Mouse (Mus musculus) forelimb bud, embryonic 11.5 days (tissue): ENCODE measurements around the gene Myh11.
"Not testable (repeated sequence)": the region's sequence is repeated elsewhere in the genome, so short reads cannot be mapped to it uniquely, and the experiment has no call there.

Experiments
- DNase-seq: peaks from one replicate; pipeline ENCODE4 v3.0.0-alpha.2; 2012; ENCODE audit warnings: low read depth, low spot score

Gene Myh11

DNA sequence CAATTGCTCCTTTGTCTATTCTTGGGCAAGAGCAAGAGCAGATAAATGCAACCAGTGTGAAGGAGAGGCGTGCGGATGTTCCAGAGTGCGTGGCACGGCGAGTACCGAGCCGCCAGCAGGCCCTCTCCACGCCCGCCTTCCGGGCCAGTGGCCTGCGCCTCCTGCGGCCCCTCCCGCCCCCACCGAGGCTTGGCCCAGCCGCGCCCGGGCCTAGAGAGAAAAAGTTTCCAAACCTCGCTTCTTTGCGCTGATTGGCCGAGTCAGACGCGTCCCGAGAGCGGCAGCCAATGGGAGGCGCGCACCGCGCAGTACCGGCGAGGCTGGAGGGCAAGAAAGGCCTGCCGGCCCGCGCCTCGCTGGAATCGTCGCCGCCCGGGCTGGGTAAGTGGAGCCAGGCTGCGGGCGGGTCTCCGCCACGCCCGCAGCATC, 128.2 kb downstream of the Myh11 start, which contains the start of the genes Nde1 and Marf1:
TSS of gene Nde1 (plus strand) at position 288 of the 429 bp plus-strand sequence.
TSS of gene Marf1 (minus strand) at position 364 of the 429 bp plus-strand sequence.
- peak; percentile 94 for DNase-seq

DNA sequence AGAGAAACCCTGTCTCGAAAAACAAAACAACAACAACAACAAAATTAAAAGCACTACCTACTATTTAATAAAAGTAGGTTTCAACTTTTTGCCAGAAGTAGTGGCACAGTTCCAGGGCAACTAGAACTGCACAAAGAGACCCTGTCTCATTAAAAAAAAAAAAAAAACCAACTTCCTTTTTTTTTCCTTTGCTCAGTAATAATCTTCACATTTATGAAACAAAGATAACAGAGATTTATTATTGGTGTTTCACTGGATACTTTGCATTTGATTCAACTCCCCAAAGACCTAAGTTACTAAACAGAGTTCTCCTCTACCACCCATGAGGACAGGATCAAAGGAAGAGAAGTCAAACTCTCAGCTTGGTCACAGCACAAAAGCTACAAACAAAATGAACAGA, 130.2 kb downstream of the Myh11 start:
- no peak for DNase-seq

DNA sequence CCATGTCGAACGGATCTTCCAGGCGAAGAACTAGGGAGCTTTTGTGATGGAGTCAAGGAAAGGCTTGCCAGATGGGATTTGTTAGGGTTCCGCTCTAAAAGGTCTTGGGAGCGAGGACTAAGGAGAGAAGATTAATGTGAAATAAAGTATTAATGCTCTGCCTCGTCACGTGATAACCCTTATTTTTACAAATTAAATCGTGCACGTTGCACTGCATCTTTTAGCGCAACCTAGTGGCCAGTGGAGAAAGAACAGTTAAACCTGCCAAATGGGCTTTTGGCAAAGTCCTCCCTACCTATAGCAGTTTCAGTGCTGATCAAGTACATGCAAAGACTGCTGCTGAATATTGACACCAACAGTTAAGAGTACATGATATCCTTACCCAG, 131.4 kb downstream of the Myh11 start:
- peak; percentile 81 for DNase-seq

DNA sequence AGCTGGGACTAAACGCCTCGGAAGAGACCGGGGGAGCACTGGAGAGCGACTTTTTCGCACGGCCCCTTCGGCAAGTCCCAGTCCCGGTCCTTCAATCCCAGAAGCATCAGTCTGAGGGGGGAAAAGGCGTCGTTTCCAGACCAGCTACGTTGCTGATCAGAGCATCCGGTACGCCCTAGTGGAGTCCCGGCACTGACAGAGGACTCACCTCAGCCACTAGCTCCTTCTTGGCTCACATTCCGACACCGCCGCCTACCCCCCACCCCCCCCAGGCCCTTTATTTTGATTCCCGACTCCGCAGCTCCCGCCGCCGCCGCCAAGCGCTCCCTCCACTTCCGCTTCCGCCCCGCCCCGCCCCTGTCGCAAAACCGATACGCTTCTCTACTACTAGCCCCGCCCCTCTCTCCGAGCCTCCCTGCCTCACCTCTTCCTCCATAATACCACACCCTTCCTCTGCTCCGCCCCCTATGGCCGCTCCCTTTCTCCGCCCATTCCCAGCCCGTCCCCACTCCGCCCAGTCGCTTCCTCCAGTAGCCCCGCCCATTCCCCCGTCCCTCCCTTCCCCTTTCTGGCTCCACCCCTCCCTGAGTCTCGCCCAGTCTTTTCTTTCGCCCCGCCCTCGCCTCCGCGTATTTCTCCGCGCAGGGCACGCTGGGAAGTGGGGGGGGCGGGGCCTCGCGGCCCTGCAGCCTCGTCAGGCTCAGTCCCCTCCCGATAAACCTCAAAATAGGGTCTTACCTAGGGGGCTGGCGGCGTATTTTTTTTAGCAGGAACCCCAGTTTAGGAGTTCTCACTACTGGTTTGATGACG, 132.0 kb downstream of the Myh11 start:
- DNase-seq = peak; percentile 99

DNA sequence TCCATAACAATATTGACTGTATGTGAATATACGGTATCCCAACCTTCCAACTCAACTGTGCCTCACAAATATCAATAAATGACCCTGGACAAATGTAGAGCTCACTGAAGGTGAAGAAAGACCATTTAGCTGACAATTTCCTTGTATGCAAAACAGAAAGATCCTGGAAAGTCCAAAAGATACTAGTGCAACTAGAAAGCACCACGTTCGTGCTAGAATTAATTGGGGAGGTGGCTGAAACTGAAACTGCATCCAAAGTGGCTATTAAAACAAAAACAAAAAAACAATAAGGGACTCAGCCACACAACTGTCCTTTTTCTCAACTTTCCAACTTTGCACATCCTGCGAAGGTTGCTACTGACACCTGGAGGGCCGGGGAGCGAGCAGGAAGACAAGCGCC, 132.6 kb downstream of the Myh11 start:
- DNase-seq = no peak

DNA sequence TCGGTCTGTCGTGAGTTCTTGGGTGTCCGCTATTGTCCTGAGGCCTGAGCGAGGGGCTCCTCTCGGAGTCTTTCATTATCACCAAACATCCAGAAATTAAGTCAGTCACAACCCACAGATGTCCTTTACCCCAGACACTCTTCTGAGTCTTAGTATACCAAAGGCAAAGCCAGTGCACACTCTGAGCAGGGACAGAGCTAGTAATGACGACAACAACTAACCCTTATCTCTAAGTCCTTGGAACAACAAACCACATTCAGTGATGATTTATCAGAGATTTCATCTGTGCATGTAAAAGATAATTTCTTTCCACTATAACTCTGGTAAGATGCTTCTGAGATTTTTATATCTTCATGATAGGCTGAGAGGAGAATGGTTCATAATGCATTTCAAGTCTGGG, 134.9 kb downstream of the Myh11 start:
- DNase-seq = no peak

DNA sequence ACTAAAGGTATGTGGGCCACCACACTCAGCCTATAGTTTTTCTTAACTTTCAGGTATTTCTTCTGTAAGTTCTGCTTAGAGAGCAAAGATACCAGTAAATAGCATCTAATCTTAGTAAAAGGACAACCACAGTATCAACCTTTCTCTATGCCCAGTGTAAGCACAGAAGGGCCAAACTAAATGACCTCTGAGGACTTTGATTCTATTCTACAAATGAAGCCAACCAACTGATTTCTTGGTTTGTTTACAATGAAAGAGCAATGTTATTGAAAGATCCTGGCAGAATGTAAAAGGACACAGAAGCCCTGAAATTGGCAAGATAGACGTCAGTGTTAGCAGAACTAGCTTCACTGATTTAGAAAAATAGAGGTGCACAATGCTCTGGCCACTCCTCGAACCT, 135.5 kb downstream of the Myh11 start:
- not testable (repeated sequence) for DNase-seq

DNA sequence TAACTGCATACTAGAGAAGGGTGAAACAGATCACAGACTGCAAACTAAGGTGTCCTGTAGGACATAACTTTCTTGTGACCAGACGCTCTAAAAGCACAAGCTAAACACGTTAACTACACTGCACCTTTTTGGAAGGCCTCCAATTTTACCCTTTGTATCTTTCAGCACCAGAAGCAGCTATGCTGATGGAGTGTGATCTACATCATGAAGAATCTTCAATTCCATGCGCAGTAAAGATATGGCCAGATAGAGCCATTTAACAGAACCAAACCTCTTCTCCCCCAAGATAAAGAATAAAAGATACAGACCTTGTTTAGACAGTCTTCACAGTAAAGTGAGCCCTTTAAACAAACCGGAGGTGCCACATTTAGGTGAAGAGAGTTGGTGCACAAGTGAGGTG, 139.5 kb downstream of the Myh11 start:
- DNase-seq = no peak

DNA sequence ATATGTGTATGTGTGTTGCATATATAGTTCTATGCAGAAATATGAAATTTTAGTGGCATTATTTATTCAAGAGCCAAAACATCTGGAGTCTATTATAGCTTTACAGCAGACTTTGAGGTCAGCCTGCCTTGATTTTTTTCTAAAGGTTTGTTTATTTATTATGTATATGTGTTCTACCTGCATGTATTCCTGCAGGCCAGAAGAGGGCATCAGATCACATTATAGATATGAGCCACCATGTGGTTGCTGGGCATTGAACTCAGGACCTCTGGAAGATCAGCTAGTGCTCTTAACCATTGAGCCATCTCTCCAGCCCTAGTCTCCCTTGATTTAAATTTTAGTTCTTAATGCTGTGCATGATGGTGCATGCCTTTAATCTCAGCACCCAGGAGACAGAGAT, 143.5 kb downstream of the Myh11 start:
- no peak for DNase-seq
